Comparison of ENCODE assay signal across 8 mouse cellular contexts in the genomic region with DNA sequence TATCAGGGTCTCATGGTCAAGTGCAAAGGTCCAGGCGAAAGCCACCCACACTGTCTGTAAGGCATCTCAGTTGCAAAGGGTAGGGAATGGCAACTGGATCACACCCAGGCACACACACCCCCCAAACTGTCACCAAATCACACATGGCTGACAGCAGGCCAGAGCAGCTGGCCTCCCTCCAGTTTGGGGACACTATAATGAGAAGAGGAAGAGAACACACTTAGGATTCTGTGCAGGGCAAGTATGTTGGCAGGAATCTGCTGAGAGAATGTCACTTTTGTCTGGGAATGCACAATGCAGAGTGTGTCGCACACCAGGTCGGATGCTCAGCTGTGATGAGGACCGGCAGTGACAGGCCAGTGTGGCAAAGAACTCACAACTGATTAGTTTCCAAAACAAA.
A peak's percentile ranks its signal among the peaks of the same experiment; 100 is the strongest.
DNase-seq lines count a peak whose midpoint lies in the region; ATAC-seq and TF ChIP-seq lines count a peak whose summit lies in the region.

No protein-coding gene starts in this region.

- no peaks in the 10 kb centered on the region for H3K27me3 ChIP-seq in midbrain, embryonic 13.5 days
- no peaks in the 10 kb centered on the region for H3K27me3 ChIP-seq in midbrain, embryonic 11.5 days (ENCODE audit: control insufficient read depth, insufficient read depth, low read length)
- H3K27me3 ChIP-seq in hindbrain, embryonic 16.5 days (replicated peaks; ENCODE audit: control insufficient read depth, insufficient read depth, low read length) = no peaks in the 10 kb centered on the region
- H3K27me3 ChIP-seq in thymus, adult 2 months (ENCODE audit: control insufficient read depth, insufficient read depth, low read length) = no peaks in the 10 kb centered on the region

- DNase-seq in heart, postnatal 4 days = peak; percentile 65
- no peak for DNase-seq in heart, adult 18-20 months
- no peak for DNase-seq in midbrain, embryonic 11.5 days (ENCODE audit: low spot score, missing footprints)
- peak; percentile 59 for DNase-seq in retina, embryonic 14.5 days (ENCODE audit: low spot score)
- no peak for DNase-seq in thymus, adult 2 months
- no peak for DNase-seq in thymus, postnatal 4 days

- TF ChIP-seq POLR2A in thymus, adult 2 months (IDR thresholded peaks at IDR 0.05; ENCODE audit: control insufficient read depth, extremely low read depth, insufficient read depth, low read length, poor library complexity) = no peak

- H3K36me3 ChIP-seq in midbrain, embryonic 13.5 days = peaks cover 4% of the 10 kb centered on the region; the same call in 1 of the 2 replicates
- H3K36me3 ChIP-seq in midbrain, embryonic 11.5 days (ENCODE audit: control insufficient read depth, insufficient read depth, low read length) = no peaks in the 10 kb centered on the region
- H3K36me3 ChIP-seq in hindbrain, embryonic 16.5 days (ENCODE audit: control insufficient read depth, insufficient read depth, low read length) = no peaks in the 10 kb centered on the region
- H3K36me3 ChIP-seq in thymus, adult 2 months (ENCODE audit: control insufficient read depth, insufficient read depth, low read length) = no peaks in the 10 kb centered on the region

- 70% methylated on average over 4 of the region's 4 CpGs for WGBS in midbrain, embryonic 13.5 days
- WGBS in midbrain, embryonic 11.5 days = 83% methylated on average over 4 of the region's 4 CpGs
- WGBS in hindbrain, embryonic 16.5 days = 61% methylated on average over 4 of the region's 4 CpGs
- WGBS in thymus, adult 2 months = 97% methylated on average over 4 of the region's 4 CpGs

- H3K9me3 ChIP-seq in midbrain, embryonic 13.5 days = no peaks in the 10 kb centered on the region
- no peaks in the 10 kb centered on the region for H3K9me3 ChIP-seq in midbrain, embryonic 11.5 days (ENCODE audit: control insufficient read depth, low read length)
- no peaks in the 10 kb centered on the region for H3K9me3 ChIP-seq in hindbrain, embryonic 16.5 days (ENCODE audit: control insufficient read depth, low read length)

- H3K4me2 ChIP-seq in midbrain, embryonic 13.5 days (replicated peaks) = no peak overlapping the region
- no peak overlapping the region for H3K4me2 ChIP-seq in midbrain, embryonic 11.5 days
- no peak overlapping the region for H3K4me2 ChIP-seq in hindbrain, embryonic 16.5 days (ENCODE audit: low read length)

- TF ChIP-seq CTCF in thymus, adult 2 months (IDR thresholded peaks at IDR 0.05; ENCODE audit: borderline replicate concordance, control insufficient read depth, extremely low read depth, insufficient read depth, low read length, poor library complexity) = no peak

- no peak overlapping the region for H3K4me3 ChIP-seq in midbrain, embryonic 13.5 days (replicated peaks)
- H3K4me3 ChIP-seq in midbrain, embryonic 11.5 days (ENCODE audit: low read depth, low read length) = no peak overlapping the region
- H3K4me3 ChIP-seq in hindbrain, embryonic 16.5 days (ENCODE audit: low read length) = no peak overlapping the region
- H3K4me3 ChIP-seq in thymus, adult 2 months (ENCODE audit: control insufficient read depth, insufficient read depth, low read length) = no peak overlapping the region

- H3K9ac ChIP-seq in midbrain, embryonic 13.5 days (replicated peaks) = no peak overlapping the region
- H3K9ac ChIP-seq in midbrain, embryonic 11.5 days (ENCODE audit: low read length) = no peak overlapping the region
- H3K9ac ChIP-seq in hindbrain, embryonic 16.5 days (ENCODE audit: low read depth, low read length) = no peak overlapping the region

- peak; percentile 24; the same call in 1 of the 2 replicates for ATAC-seq in midbrain, embryonic 13.5 days
- no peak for ATAC-seq in midbrain, embryonic 11.5 days (ENCODE audit: low FRiP score)
- ATAC-seq in hindbrain, embryonic 16.5 days = peak; percentile 77

- H3K27ac ChIP-seq in midbrain, embryonic 13.5 days = peak overlapping the region; percentile 21; the same call in 1 of the 2 replicates
- H3K27ac ChIP-seq in midbrain, embryonic 11.5 days (ENCODE audit: low read depth, low read length) = no peak overlapping the region
- H3K27ac ChIP-seq in hindbrain, embryonic 16.5 days (ENCODE audit: low read depth, low read length) = no peak overlapping the region
- no peak overlapping the region for H3K27ac ChIP-seq in thymus, adult 2 months (ENCODE audit: control insufficient read depth, insufficient read depth, low read length)

- H3K4me1 ChIP-seq in midbrain, embryonic 13.5 days (replicated peaks) = peaks cover 54% of the 10 kb centered on the region
- H3K4me1 ChIP-seq in midbrain, embryonic 11.5 days (ENCODE audit: control insufficient read depth, insufficient read depth, low read length) = 0 out of 2 replicates have a peak, but pooled peaks cover 7% of the 10 kb centered on the region
- peaks cover 29% of the 10 kb centered on the region for H3K4me1 ChIP-seq in hindbrain, embryonic 16.5 days (ENCODE audit: control insufficient read depth, insufficient read depth, low read depth, low read length)
- H3K4me1 ChIP-seq in thymus, adult 2 months (replicated peaks; ENCODE audit: control insufficient read depth, insufficient read depth, low read length) = peaks cover 15% of the 10 kb centered on the region

Comparison
In these comparisons a context has a peak if more than half of its experiments do, and no peak if none do; other contexts are left out.
1. DNase-seq: peak in heart, postnatal 4 days (single experiment) and retina, embryonic 14.5 days (single experiment); none in heart, adult 18-20 months (0 of 2), midbrain, embryonic 11.5 days (single experiment), thymus, adult 2 months (single experiment) and thymus, postnatal 4 days (single experiment).